Mouse (Mus musculus): ENCODE measurements around the gene Vps37b.
A peak's percentile ranks its signal among the peaks of the same experiment; 100 is the strongest.

Gene Vps37b

GRCm38 (mm10) chr5:124006891-124007491 lies 25.1 kb downstream of the Vps37b start:
- Histone ChIP-seq H3K27me3 (ENCODE audit: insufficient read depth, low read length) (no peaks in the 10 kb centered on the region), H3K36me3 (ENCODE audit: insufficient read depth, low read length) (peaks cover 60% of the 10 kb centered on the region), H3K4me3 (replicated peaks; ENCODE audit: low read length) (no peak overlapping the region), H3K4me1 (replicated peaks; ENCODE audit: low read depth, low read length) (peaks cover 47% of the 10 kb centered on the region), H3K9me3 (ENCODE audit: low read length) (no peaks in the 10 kb centered on the region)
- no peak for TF ChIP-seq POU5F1 (IDR thresholded peaks at IDR 0.05; ENCODE audit: borderline replicate concordance, low read length)
- no peak for TF ChIP-seq CTCF (conservative IDR thresholded peaks at IDR 0.05; ENCODE audit: low read length)
- no peak for TF ChIP-seq NANOG (IDR thresholded peaks at IDR 0.05; ENCODE audit: borderline replicate concordance, low read length)

- Histone ChIP-seq H3K36me3 (ENCODE audit: insufficient read depth, low read length) (peaks cover 68% of the 10 kb centered on the region), H3K9me3 (ENCODE audit: low read length) (no peaks in the 10 kb centered on the region), H3K4me3 (replicated peaks; ENCODE audit: low read length) (no peak overlapping the region), H3K4me1 (replicated peaks; ENCODE audit: low read depth, low read length) (peaks cover 44% of the 10 kb centered on the region), H3K27me3 (ENCODE audit: insufficient read depth, low read length) (no peaks in the 10 kb centered on the region)
- no peak for TF ChIP-seq NANOG (IDR thresholded peaks at IDR 0.05; ENCODE audit: borderline replicate concordance, low read length)
Measured at GRCm38 (mm10) chr5:124006082-124006873, 25.8 kb downstream of the Vps37b start.

DNA sequence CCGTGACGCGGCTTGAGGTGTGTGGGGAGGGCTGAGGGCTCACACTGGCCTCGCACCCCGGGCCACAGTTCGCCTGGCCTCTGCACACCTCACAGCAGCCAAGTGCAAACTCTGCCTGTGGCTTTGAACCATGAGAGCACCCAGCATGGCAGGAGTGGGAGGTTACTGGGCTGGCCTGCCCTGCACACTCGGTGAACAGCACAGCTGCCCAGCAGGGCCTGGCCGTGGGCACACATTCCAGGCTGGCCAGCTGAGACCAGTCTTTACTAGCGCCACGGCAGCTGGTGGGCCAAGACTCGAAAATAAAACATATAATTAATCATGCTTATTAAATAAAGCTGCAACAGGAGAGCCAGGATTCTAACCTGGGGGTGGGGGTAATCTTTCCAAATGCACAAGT lies 26.5 kb downstream of the Vps37b start:
- no peak for TF ChIP-seq NANOG (IDR thresholded peaks at IDR 0.05; ENCODE audit: borderline replicate concordance, low read length)
- TF ChIP-seq CTCF (conservative IDR thresholded peaks at IDR 0.05; ENCODE audit: low read length): no peak
- TF ChIP-seq POU5F1 (IDR thresholded peaks at IDR 0.05; ENCODE audit: borderline replicate concordance, low read length): no peak
- peaks cover 44% of the 10 kb centered on the region for H3K4me1 ChIP-seq (replicated peaks; ENCODE audit: low read depth, low read length)
- no peak overlapping the region for H3K4me3 ChIP-seq (replicated peaks; ENCODE audit: low read length)
- peaks cover 71% of the 10 kb centered on the region for H3K36me3 ChIP-seq (ENCODE audit: insufficient read depth, low read length)
- no peaks in the 10 kb centered on the region for H3K9me3 ChIP-seq (ENCODE audit: low read length)
- no peaks in the 10 kb centered on the region for H3K27me3 ChIP-seq (ENCODE audit: insufficient read depth, low read length)

DNA sequence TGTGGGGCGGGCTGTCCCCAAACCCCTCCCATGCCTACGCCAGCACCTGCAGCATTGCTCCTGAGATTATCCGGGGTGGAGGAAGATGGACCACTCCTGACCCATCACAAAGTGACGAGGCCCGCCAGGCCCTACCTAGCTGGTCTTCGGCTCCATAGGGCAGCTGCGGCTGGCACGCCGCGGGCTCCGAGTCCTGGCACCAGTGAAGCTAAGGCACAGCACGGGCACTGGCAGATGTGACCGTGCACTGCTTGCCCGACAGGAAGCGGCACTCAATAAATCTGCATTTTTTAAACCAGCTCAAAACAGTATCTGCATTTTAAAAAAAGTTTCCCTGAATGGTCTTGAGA lies 26.9 kb downstream of the Vps37b start:
- Histone ChIP-seq H3K4me1 (replicated peaks; ENCODE audit: low read depth, low read length) (peaks cover 47% of the 10 kb centered on the region), H3K9me3 (ENCODE audit: low read length) (no peaks in the 10 kb centered on the region), H3K27me3 (ENCODE audit: insufficient read depth, low read length) (no peaks in the 10 kb centered on the region), H3K36me3 (ENCODE audit: insufficient read depth, low read length) (peaks cover 70% of the 10 kb centered on the region), H3K4me3 (replicated peaks; ENCODE audit: low read length) (peak overlapping the region; percentile 26; the same call in 1 of the 2 replicates)
- TF ChIP-seq CTCF (conservative IDR thresholded peaks at IDR 0.05; ENCODE audit: low read length): no peak
- no peak for TF ChIP-seq NANOG (IDR thresholded peaks at IDR 0.05; ENCODE audit: borderline replicate concordance, low read length)

- no peak for TF ChIP-seq CTCF (conservative IDR thresholded peaks at IDR 0.05; ENCODE audit: low read length)
- TF ChIP-seq POU5F1 (IDR thresholded peaks at IDR 0.05; ENCODE audit: borderline replicate concordance, low read length): no peak
- TF ChIP-seq NANOG (IDR thresholded peaks at IDR 0.05; ENCODE audit: borderline replicate concordance, low read length): no peak
- peak overlapping the region; percentile 26; the same call in 1 of the 2 replicates for H3K4me3 ChIP-seq (replicated peaks; ENCODE audit: low read length)
- peaks cover 65% of the 10 kb centered on the region for H3K36me3 ChIP-seq (ENCODE audit: insufficient read depth, low read length)
- H3K4me1 ChIP-seq (replicated peaks; ENCODE audit: low read depth, low read length): peaks cover 51% of the 10 kb centered on the region
- 0 out of 2 replicates have a peak, but pooled peaks cover 4% of the 10 kb centered on the region for H3K27me3 ChIP-seq (ENCODE audit: insufficient read depth, low read length)
- no peaks in the 10 kb centered on the region for H3K9me3 ChIP-seq (ENCODE audit: low read length)
Measured at GRCm38 (mm10) chr5:124004356-124005150, 27.5 kb downstream of the Vps37b start.

DNA sequence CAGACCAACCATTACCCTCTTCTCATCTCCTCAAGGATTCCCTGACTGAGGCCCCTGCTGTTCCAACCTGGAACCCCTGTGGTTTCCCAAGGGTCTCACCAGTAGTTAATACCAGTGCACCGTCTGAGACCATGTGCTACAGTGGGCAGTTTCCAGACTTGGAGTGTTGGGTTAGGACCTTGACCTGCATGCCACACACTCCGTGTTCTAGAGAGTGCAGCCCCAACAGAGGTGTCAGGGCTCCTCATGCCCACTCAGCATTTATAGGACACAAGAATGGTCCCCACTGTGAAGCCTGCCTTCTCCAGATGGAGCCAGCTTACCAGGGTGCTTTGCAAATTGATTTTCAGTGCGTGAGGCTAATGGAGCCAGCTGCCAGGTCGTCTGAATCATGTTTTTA lies 28.7 kb downstream of the Vps37b start:
- H3K9me3 ChIP-seq (ENCODE audit: low read length): no peaks in the 10 kb centered on the region
- peaks cover 61% of the 10 kb centered on the region for H3K4me1 ChIP-seq (replicated peaks; ENCODE audit: low read depth, low read length)
- no peak overlapping the region for H3K4me3 ChIP-seq (replicated peaks; ENCODE audit: low read length)
- TF ChIP-seq POU5F1 (IDR thresholded peaks at IDR 0.05; ENCODE audit: borderline replicate concordance, low read length) (no peak), NANOG (IDR thresholded peaks at IDR 0.05; ENCODE audit: borderline replicate concordance, low read length) (no peak), CTCF (conservative IDR thresholded peaks at IDR 0.05; ENCODE audit: low read length) (no peak)
- H3K36me3 ChIP-seq (ENCODE audit: insufficient read depth, low read length): peaks cover 56% of the 10 kb centered on the region
- peaks cover 9% of the 10 kb centered on the region; the same call in 1 of the 2 replicates for H3K27me3 ChIP-seq (ENCODE audit: insufficient read depth, low read length)

- peaks cover 51% of the 10 kb centered on the region for H3K36me3 ChIP-seq (ENCODE audit: insufficient read depth, low read length)
- TF ChIP-seq POU5F1 (IDR thresholded peaks at IDR 0.05; ENCODE audit: borderline replicate concordance, low read length): no peak
- TF ChIP-seq CTCF (conservative IDR thresholded peaks at IDR 0.05; ENCODE audit: low read length): no peak
- TF ChIP-seq NANOG (IDR thresholded peaks at IDR 0.05; ENCODE audit: borderline replicate concordance, low read length): no peak
- peaks cover 14% of the 10 kb centered on the region for H3K27me3 ChIP-seq (ENCODE audit: insufficient read depth, low read length)
- peaks cover 66% of the 10 kb centered on the region for H3K4me1 ChIP-seq (replicated peaks; ENCODE audit: low read depth, low read length)
- no peak overlapping the region for H3K4me3 ChIP-seq (replicated peaks; ENCODE audit: low read length)
- H3K9me3 ChIP-seq (ENCODE audit: low read length): no peaks in the 10 kb centered on the region
Measured at GRCm38 (mm10) chr5:124002876-124003275, 29.2 kb downstream of the Vps37b start.

- Histone ChIP-seq H3K27me3 (ENCODE audit: insufficient read depth, low read length) (peaks cover 27% of the 10 kb centered on the region), H3K4me3 (replicated peaks; ENCODE audit: low read length) (no peak overlapping the region), H3K36me3 (ENCODE audit: insufficient read depth, low read length) (peaks cover 38% of the 10 kb centered on the region), H3K4me1 (replicated peaks; ENCODE audit: low read depth, low read length) (peaks cover 72% of the 10 kb centered on the region), H3K9me3 (ENCODE audit: low read length) (no peaks in the 10 kb centered on the region)
- TF ChIP-seq CTCF (conservative IDR thresholded peaks at IDR 0.05; ENCODE audit: low read length) (no peak), NANOG (IDR thresholded peaks at IDR 0.05; ENCODE audit: borderline replicate concordance, low read length) (no peak), POU5F1 (IDR thresholded peaks at IDR 0.05; ENCODE audit: borderline replicate concordance, low read length) (no peak)
Measured at GRCm38 (mm10) chr5:124001274-124001673, 30.8 kb downstream of the Vps37b start.
